Mouse (Mus musculus): ENCODE data around the gene Tpbgl.

DNA sequence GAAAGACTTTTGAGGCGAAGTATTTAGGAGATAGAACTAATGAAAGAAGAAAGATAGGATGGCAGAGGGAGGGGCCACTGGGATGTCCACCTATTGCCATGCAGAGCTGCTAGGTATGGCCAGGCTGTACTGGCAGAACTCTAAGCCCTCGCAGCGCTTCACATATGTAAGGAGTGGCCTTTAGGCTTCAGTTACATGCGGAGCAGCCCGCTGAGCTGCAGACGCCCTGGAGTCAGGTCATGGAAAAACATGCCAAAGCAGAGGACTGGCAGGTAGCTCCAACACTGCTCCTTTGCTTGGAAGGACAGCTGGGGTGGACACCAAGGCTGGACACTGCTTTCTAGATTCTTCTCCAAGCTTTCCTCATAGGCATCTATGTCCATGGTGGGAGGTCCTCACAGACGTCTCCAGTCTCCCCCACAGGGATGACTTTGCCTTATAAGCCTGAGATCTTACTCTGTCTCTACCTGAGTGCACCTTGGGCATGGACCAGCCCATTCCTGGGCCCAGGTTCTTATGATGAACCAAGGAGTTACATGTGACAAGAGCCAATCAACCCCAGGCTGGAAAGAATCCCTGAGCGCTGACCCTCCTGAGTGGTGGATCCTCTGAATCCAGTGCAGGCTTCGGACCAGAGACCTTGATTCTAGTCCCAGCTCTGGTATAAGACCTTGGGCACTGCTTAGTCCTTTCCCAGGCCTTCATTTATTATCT lies 36.8 kb upstream of the Tpbgl start:
- TF ChIP-seq CTCF (IDR thresholded peaks at IDR 0.05; ENCODE audit: insufficient read depth, low read length) = no peak
- TF ChIP-seq POLR2A (IDR thresholded peaks at IDR 0.05; ENCODE audit: borderline replicate concordance, extremely low read depth, low read depth, low read length) = no peak
